Mouse (Mus musculus) midbrain, embryonic 15.5 days (tissue): ENCODE results near the gene Taar1. TPM values are rescaled to one million over a fixed set of nuclear protein-coding genes. Genes with fewer than 3 reads are reported as not detected.

Source experiments
- ATAC-seq: fragments of 200-750 bp; cut with Nextera tagmentation; replicated peaks from 2 replicates; pipeline ENCODE4 v1.8.0; 2017; ENCODE audit warnings: moderate TSS enrichment
- H3K27ac ChIP-seq: fragments of 300-500 bp; sonication (generic); 2 replicates; pipeline ENCODE4 v1.5.1; 2015; ENCODE audit warnings: mild to moderate bottlenecking, inconsistent platforms
- H3K27me3 ChIP-seq: fragments of 300-500 bp; sonication (generic); replicated peaks from 2 replicates; pipeline ENCODE4 v1.6.1; 2015; ENCODE audit warnings: inconsistent platforms
- H3K36me3 ChIP-seq: fragments of 300-500 bp; sonication (generic); replicated peaks from 2 replicates; pipeline ENCODE4 v1.6.1; 2015; ENCODE audit warnings: inconsistent platforms
- H3K4me1 ChIP-seq: fragments of 300-500 bp; sonication (generic); 2 replicates; pipeline ENCODE4 v1.6.1; 2015; ENCODE audit warnings: inconsistent platforms
- H3K4me2 ChIP-seq: fragments of 300-500 bp; sonication (generic); 2 replicates; pipeline ENCODE4 v1.6.1; 2015; ENCODE audit warnings: inconsistent platforms, mild to moderate bottlenecking, moderate library complexity
- H3K4me3 ChIP-seq: fragments of 300-500 bp; sonication (generic); 2 replicates; pipeline ENCODE4 v1.5.1; 2015; ENCODE audit warnings: mild to moderate bottlenecking, inconsistent platforms
- H3K9ac ChIP-seq: fragments of 300-500 bp; sonication (generic); 2 replicates; pipeline ENCODE4 v1.6.1; 2015; ENCODE audit warnings: mild to moderate bottlenecking, inconsistent platforms
- H3K9me3 ChIP-seq: fragments of 300-500 bp; sonication (generic); 2 replicates; pipeline ENCODE4 v1.6.1; 2016; ENCODE audit warnings: inconsistent platforms
- WGBS: fragments of 180-500 bp; shearing (Covaris S2); methylation state at CpG from one replicate; pipeline ENCODE4 v1.1.7; 2015; ENCODE audit warnings: mixed read lengths; 5-methylcytosine and 5-hydroxymethylcytosine counted together
- polyA plus RNA-seq: library from polyadenylated mRNA; unstranded; fragments of >200 nt; fragmentation: Nextera tagmentation; extraction: Ambion mirVana; gene quantifications from 2 replicates; pipeline ENCODE4 v1.2.1, GENCODE M21; 2015

Taar1 gene
- polyA plus RNA-seq, result not detected in 2 replicates

- Histone ChIP-seq H3K27me3 (no peaks in the 10 kb centered on the region), H3K9ac (no peak within 1 kb of the TSS), H3K4me1 (no peaks in the 10 kb centered on the region), H3K9me3 (no peaks in the 10 kb centered on the region), H3K27ac (no peak within 1 kb of the TSS), H3K36me3 (no peaks in the 10 kb centered on the region), H3K4me2 (no peak within 1 kb of the TSS), H3K4me3 (no peak within 1 kb of the TSS)
- ATAC-seq, result no peak
- WGBS, result 89% methylated on average over 4 of the region's 4 CpGs
Measured at GRCm38 (mm10) chr10:23920056-23920455, at the start of gene Taar1. Gene Taar1 (plus strand): TSS chr10:23920356.

GRCm38 (mm10) chr10:23880695-23881094 lies 39.5 kb upstream of the Taar1 start:
- no peaks in the 10 kb centered on the region for H3K4me1 ChIP-seq
- no peaks in the 10 kb centered on the region for H3K36me3 ChIP-seq
- H3K4me3 ChIP-seq, result no peak overlapping the region
- no peaks in the 10 kb centered on the region for H3K9me3 ChIP-seq
- no peaks in the 10 kb centered on the region for H3K27me3 ChIP-seq
- 89% methylated on average over 6 of the region's 6 CpGs for WGBS
- H3K4me2 ChIP-seq, result no peak overlapping the region
- no peak overlapping the region for H3K9ac ChIP-seq
- no peak overlapping the region for H3K27ac ChIP-seq
- ATAC-seq, result no peak

- Histone ChIP-seq H3K4me2 (no peak overlapping the region), H3K36me3 (no peaks in the 10 kb centered on the region), H3K9me3 (no peaks in the 10 kb centered on the region), H3K4me1 (no peaks in the 10 kb centered on the region), H3K27me3 (no peaks in the 10 kb centered on the region), H3K4me3 (no peak overlapping the region), H3K27ac (no peak overlapping the region), H3K9ac (no peak overlapping the region)
- no peak for ATAC-seq
- WGBS, result 93% methylated on average over 1 of the region's 1 CpGs
Measured at GRCm38 (mm10) chr10:23884910-23885309, 35.2 kb upstream of the Taar1 start.

GRCm38 (mm10) chr10:23886060-23886459 lies 34.1 kb upstream of the Taar1 start:
- no peak overlapping the region for H3K4me3 ChIP-seq
- H3K27me3 ChIP-seq, result no peaks in the 10 kb centered on the region
- no peaks in the 10 kb centered on the region for H3K4me1 ChIP-seq
- WGBS, result 87% methylated on average over 3 of the region's 3 CpGs
- no peaks in the 10 kb centered on the region for H3K9me3 ChIP-seq
- no peak overlapping the region for H3K9ac ChIP-seq
- H3K36me3 ChIP-seq, result no peaks in the 10 kb centered on the region
- no peak overlapping the region for H3K4me2 ChIP-seq
- no peak for ATAC-seq
- no peak overlapping the region for H3K27ac ChIP-seq

- 98% methylated on average over 1 of the region's 1 CpGs for WGBS
- no peaks in the 10 kb centered on the region for H3K27me3 ChIP-seq
- no peak for ATAC-seq
- H3K36me3 ChIP-seq, result no peaks in the 10 kb centered on the region
- no peak overlapping the region for H3K4me2 ChIP-seq
- H3K9me3 ChIP-seq, result no peaks in the 10 kb centered on the region
- H3K4me1 ChIP-seq, result no peaks in the 10 kb centered on the region
- H3K27ac ChIP-seq, result no peak overlapping the region
- H3K4me3 ChIP-seq, result no peak overlapping the region
- H3K9ac ChIP-seq, result no peak overlapping the region
Measured at GRCm38 (mm10) chr10:23892987-23893386, 27.2 kb upstream of the Taar1 start.

GRCm38 (mm10) chr10:23894601-23895349 lies 25.4 kb upstream of the Taar1 start, which contains the start of gene Vnn1:
Gene Vnn1 (plus strand): TSS chr10:23894688.
- H3K4me1 ChIP-seq, result no peaks in the 10 kb centered on the region
- no peak within 1 kb of the TSS for H3K9ac ChIP-seq
- H3K4me2 ChIP-seq, result peak within 1 kb of the TSS; percentile 39
- ATAC-seq, result no peak
- no peaks in the 10 kb centered on the region for H3K36me3 ChIP-seq
- H3K9me3 ChIP-seq, result no peaks in the 10 kb centered on the region
- 0 out of 2 replicates have a peak within 1 kb of the TSS, but pooled peaks have one; percentile 13 for H3K4me3 ChIP-seq
- no peaks in the 10 kb centered on the region for H3K27me3 ChIP-seq
- H3K27ac ChIP-seq, result no peak within 1 kb of the TSS
- 41% methylated on average over 21 of the region's 21 CpGs for WGBS

GRCm38 (mm10) chr10:23895376-23895775 lies 24.8 kb upstream of the Taar1 start:
- Histone ChIP-seq H3K36me3 (no peaks in the 10 kb centered on the region), H3K9ac (no peak overlapping the region), H3K4me2 (no peak overlapping the region), H3K4me3 (no peak overlapping the region), H3K4me1 (no peaks in the 10 kb centered on the region), H3K9me3 (no peaks in the 10 kb centered on the region), H3K27me3 (no peaks in the 10 kb centered on the region), H3K27ac (no peak overlapping the region)
- 83% methylated on average over 7 of the region's 7 CpGs for WGBS
- ATAC-seq, result no peak

GRCm38 (mm10) chr10:23901119-23901518 lies 19.0 kb upstream of the Taar1 start:
- Histone ChIP-seq H3K4me2 (no peak overlapping the region), H3K9ac (no peak overlapping the region), H3K9me3 (no peaks in the 10 kb centered on the region), H3K4me3 (no peak overlapping the region), H3K27me3 (no peaks in the 10 kb centered on the region), H3K27ac (no peak overlapping the region), H3K36me3 (no peaks in the 10 kb centered on the region), H3K4me1 (no peaks in the 10 kb centered on the region)
- 16% methylated on average over 3 of the region's 3 CpGs for WGBS
- ATAC-seq, result no peak

GRCm38 (mm10) chr10:23905661-23906060 lies 14.5 kb upstream of the Taar1 start:
- Histone ChIP-seq H3K36me3 (no peaks in the 10 kb centered on the region), H3K4me1 (no peaks in the 10 kb centered on the region), H3K27ac (no peak overlapping the region), H3K4me2 (no peak overlapping the region), H3K9me3 (no peaks in the 10 kb centered on the region), H3K27me3 (no peaks in the 10 kb centered on the region), H3K4me3 (no peak overlapping the region), H3K9ac (no peak overlapping the region)
- no peak for ATAC-seq
- WGBS, result 90% methylated on average over 1 of the region's 1 CpGs

- no peak overlapping the region for H3K4me2 ChIP-seq
- ATAC-seq, result no peak
- 76% methylated on average over 3 of the region's 3 CpGs for WGBS
Measured at GRCm38 (mm10) chr10:23922468-23922867, 2.3 kb downstream of the Taar1 start.

GRCm38 (mm10) chr10:23923941-23924340 lies 3.8 kb downstream of the Taar1 start:
- Histone ChIP-seq H3K9ac (no peak overlapping the region), H3K4me3 (no peak overlapping the region), H3K4me2 (no peak overlapping the region), H3K9me3 (no peaks in the 10 kb centered on the region), H3K27ac (no peak overlapping the region), H3K36me3 (no peaks in the 10 kb centered on the region), H3K27me3 (no peaks in the 10 kb centered on the region), H3K4me1 (no peaks in the 10 kb centered on the region)
- no peak for ATAC-seq
- 84% methylated on average over 2 of the region's 2 CpGs for WGBS

More at GRCm38 (mm10) chr10:23922468-23922867, 2.3 kb downstream of the Taar1 start:
- no peaks in the 10 kb centered on the region for H3K27me3 ChIP-seq
- H3K27ac ChIP-seq, result no peak overlapping the region
- H3K9ac ChIP-seq, result no peak overlapping the region
- H3K4me1 ChIP-seq, result no peaks in the 10 kb centered on the region
- H3K36me3 ChIP-seq, result no peaks in the 10 kb centered on the region
- H3K4me3 ChIP-seq, result no peak overlapping the region
- H3K9me3 ChIP-seq, result no peaks in the 10 kb centered on the region

- Histone ChIP-seq H3K27ac (no peak overlapping the region), H3K4me1 (peaks cover 2% of the 10 kb centered on the region; the same call in 1 of the 2 replicates), H3K4me3 (no peak overlapping the region), H3K9me3 (no peaks in the 10 kb centered on the region), H3K4me2 (no peak overlapping the region), H3K9ac (no peak overlapping the region), H3K36me3 (no peaks in the 10 kb centered on the region), H3K27me3 (no peaks in the 10 kb centered on the region)
- no peak for ATAC-seq
- 49% methylated on average over 4 of the region's 4 CpGs for WGBS
Measured at GRCm38 (mm10) chr10:23937613-23938012, 17.5 kb downstream of the Taar1 start.

- H3K4me3 ChIP-seq, result no peak within 1 kb of the TSS
- H3K27ac ChIP-seq, result no peak within 1 kb of the TSS
- WGBS, result 39% methylated on average over 6 of the region's 6 CpGs
- H3K4me2 ChIP-seq, result peak within 1 kb of the TSS; percentile 18; the same call in 1 of the 2 replicates
- H3K9ac ChIP-seq, result no peak within 1 kb of the TSS
- ATAC-seq, result peak; percentile 75; the same call in 1 of the 2 replicates
- H3K9me3 ChIP-seq, result no peaks in the 10 kb centered on the region
- H3K27me3 ChIP-seq, result no peaks in the 10 kb centered on the region
- H3K4me1 ChIP-seq, result peaks cover 2% of the 10 kb centered on the region; the same call in 1 of the 2 replicates
- H3K36me3 ChIP-seq, result no peaks in the 10 kb centered on the region
Measured at GRCm38 (mm10) chr10:23938312-23938711, 18.2 kb downstream of the Taar1 start, which contains the start of gene Taar2. Gene Taar2 (plus strand): TSS chr10:23938572.
